Mouse (Mus musculus) ovary, postnatal 14 days (tissue): ENCODE data around the gene Itgb1bp2.
A peak's percentile ranks its signal among the peaks of the same experiment; 100 is the strongest.

Experiments
- DNase-seq: peaks from one replicate; pipeline ENCODE4 v3.0.0; 2022; ENCODE audit warnings: low spot score

The Itgb1bp2 gene

DNA sequence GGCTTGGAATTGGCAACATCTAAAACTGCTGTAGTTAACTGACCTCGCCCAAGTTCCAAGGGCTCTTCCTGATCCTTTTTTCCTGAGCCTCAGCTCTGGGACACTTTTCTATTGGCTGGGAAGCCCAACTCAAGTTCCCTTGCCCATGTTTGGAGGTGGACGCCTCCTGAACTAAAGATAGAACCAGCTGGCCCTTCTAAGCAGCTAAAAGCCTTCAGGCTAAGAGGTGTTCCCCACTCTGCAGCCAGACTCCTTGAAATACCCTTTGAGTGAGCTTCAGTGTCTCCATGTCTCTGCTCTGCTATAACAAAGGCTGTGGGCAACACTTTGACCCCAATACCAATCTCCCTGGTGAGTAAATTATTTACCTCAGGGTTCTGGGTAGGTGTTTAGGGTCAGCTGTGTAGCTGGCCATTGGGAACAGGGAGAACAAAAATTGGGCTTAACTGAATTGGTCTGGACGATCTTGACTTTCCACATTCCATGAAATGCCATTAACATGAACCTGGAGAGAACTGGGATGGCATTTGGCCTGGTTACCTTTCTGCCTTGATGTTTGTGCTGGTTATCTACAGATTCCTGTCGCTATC, at the start of gene Itgb1bp2:
Gene Itgb1bp2, plus strand, starts transcription at position 203 of the 590 bp plus-strand sequence.
- DNase-seq: no peak

DNA sequence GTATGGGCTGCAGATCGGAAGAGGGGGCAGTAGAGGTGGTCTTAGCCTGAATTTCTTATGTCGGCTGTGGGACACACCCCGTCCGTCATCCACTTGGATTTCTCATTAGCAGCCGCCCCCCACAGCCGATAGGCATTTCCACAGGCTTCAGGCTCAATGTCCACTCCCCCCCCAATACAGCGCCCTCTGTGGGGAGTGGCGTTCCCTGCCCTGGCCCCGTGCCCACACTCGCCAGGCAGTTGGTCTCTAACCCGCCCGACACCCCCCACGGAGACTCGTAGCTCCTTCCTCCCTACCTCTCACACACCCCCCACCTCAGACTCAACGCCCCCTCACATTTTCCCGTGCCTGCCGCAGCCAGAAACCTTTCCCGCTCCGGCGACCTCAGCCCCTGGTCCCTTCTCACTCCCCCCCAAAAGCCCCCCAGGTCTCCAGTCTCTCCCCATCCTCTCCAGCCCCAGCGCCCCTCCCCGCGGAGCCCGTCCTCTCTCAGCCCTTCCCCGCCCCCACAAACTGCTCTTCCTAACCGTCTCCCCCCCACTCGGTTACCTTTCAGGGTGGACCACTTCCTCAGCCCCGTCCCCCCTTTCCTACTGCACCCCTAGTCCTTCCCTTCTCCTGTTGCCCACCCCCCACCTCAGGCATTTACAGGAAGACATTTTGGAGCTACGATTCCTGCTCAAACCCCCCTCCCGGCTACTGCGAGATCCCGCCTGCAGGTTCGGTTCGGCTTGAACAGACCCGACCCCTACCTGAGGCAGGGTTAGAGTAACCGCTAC, 29.8 kb upstream of the Itgb1bp2 start:
- peak; percentile 46 for DNase-seq

DNA sequence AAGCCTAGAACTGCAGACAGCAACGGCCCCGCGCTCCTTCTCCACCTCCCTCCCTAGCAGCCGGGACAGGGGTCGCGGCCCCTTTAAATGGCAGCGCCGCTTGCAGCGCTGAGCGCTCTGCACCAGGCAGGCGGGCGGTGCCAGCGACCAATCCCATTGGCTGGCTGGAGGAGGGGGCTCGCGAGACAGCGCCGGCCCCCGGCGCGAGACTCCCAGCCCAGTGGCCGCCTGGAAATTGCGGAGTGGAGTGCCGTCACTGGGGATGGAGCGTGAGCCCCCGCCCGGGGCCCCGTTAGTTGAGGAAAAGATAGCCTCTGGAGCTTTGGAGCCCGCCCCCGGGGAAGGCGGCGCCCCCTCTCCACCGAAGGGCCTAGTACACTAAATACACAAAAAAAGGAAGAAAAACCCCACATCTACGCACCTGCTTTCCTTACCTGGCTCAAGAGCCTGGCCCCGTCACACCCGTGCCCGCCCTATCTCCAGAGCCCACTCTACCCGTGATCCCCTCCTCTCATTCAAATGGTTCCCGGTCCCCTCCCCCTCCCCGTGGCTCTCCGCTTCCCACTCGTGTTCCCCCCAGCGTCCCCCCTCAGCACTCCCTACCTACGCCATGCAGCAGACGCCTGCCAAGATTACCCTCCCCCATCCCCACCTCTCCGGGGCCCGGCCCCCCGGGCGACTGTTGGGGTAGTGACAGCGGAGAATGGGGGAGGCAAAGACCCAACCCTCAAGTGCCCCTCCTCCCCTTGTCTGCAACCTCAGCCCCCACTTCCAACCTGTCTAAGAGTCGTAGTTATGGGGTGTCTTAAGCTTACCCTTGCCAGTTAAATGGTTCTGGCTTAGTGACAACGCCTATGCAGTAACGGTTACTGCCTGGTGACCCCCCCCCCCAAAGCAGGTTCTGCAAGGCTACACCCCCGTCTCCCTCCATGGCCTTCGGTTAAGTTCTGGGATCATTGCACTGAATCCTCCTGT, 28.9 kb upstream of the Itgb1bp2 start:
- DNase-seq: peak; percentile 75

DNA sequence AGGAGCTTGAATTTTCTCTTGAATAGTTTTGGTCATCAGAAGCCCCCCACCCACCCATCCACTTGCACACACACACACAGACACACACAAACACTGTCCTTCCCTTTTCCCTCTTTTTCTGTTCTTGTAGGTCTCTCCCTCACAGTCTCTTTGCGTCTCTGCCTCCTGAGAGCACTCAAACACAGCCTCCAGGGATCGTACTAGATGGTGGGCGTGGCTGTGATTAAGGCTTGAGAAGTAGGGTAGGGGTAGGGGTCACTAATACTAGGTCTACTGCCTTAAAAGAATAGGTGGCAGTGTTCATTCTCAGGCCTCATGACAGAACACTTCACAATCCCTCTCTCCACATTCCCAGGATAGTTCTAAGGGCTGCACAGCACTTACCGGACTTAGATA, 28.2 kb upstream of the Itgb1bp2 start, which contains the start of gene Zmym3:
Gene Zmym3, minus strand, starts transcription at position 150 of the 396 bp plus-strand sequence.
- DNase-seq: no peak

DNA sequence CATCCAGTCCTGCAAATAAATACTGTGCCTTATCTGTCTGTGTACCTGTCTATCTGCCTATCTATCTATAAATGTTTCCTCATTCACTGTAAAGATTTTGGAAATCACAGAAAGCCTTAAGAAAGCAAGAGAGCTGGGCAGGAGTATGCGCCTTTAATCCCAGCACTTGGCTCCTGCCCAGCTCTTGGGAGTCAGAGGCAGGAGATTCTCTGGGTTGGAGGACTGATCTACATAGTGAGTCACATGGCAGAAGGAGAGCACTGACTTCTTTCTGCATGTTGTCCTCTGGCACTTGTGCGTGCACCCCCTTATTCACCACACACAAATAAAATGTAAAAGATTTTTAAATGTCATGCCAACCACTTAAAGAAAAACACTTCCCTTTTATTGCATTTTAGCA, 25.4 kb upstream of the Itgb1bp2 start:
- DNase-seq: no peak

DNA sequence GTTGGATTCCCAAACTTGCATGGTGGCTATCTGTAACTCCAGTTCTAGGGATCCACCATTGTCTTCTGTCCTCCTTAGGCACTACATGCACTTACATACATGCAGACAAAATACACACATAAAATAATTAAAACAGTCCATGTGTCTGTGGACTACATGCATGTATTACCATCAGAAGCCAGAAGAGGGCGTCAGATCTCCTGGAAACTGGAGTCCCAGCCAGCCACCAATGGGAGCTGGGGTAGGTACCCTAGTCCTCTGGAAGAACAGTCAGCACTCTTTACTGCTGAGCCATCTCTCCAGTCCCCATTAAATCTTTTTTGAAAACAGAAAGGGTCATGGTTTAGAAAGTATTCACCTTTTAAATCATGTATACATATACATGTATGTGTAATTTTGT, 21.1 kb upstream of the Itgb1bp2 start:
- no peak for DNase-seq

DNA sequence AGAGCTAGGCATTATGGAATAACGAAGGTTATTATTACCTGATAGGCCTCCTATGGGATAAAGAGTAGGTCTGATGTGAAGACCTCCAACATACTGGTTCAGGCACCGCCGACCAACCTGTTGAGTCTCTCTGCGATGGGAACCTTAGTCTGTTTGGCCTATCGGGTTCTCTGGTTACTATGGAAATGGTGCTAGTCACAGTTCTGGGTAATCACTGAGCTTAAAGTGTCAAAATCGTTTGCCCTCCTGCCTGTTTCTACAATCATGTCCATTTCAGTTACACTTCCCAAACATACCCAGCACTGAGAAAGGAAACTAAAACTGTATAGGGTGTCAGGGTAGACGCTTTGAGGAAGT, 20.1 kb upstream of the Itgb1bp2 start:
- DNase-seq: no peak

DNA sequence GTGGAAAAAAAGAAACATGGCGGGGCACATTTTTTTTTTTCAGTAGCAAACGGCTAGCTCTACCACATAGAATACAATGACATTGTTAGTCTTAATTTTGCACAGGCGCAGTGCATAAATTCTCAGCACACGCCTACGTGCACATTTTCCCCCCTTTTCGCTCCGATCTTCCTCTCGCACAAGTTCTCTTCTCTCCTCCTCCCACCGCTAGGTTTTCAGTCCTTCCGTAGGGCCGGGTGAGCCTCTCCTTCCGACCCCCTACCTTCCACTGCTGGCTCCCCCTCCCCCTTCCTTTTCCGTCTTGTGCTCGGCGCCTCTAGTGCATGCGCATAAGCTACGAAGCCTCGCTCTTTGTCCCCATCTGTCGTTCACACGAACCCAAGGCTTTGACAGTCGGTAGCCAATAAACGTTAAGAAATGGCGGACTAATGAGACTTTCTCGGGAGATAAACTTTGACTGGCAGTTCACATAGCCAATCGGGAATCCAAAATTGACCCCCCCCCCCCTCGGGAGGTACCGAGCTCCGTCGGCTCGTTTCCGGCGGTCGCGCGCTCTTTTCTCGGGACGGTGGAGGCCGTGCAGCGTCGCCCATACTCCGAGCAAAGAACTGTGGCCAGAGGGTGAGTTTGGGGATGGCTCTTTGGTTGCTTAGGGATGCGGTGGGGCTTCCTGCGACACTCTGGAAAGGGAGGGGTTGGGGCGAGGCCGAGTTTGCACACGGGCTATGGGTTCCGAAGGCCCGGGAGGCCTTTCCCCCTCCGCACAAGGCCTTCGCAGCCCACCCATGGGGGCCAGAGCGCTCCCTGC, 19.5 kb upstream of the Itgb1bp2 start, which contains the start of gene Nono:
Gene Nono, plus strand, starts transcription at position 177 of the 808 bp plus-strand sequence.
- peak; percentile 54 for DNase-seq

DNA sequence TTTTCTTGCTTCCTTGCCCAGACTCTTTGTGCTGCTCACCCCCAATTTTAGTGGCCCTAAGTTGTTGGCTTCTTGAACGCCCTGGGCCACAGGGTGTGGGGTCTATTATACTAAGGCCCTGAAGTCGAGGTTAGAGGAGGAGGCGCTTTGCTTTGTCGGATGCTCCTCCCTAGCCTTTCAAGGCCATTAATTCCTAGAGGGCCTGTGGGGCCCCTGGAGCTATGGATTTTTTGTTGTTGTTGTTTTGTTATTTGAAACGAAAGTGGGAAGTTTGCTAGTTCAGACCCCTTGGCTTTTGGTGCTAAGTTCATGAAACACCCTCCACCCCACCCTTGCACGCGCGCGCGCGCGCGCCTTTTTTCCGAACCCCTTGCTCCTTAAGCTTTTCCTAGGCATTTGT, 18.9 kb upstream of the Itgb1bp2 start:
- DNase-seq: no peak

DNA sequence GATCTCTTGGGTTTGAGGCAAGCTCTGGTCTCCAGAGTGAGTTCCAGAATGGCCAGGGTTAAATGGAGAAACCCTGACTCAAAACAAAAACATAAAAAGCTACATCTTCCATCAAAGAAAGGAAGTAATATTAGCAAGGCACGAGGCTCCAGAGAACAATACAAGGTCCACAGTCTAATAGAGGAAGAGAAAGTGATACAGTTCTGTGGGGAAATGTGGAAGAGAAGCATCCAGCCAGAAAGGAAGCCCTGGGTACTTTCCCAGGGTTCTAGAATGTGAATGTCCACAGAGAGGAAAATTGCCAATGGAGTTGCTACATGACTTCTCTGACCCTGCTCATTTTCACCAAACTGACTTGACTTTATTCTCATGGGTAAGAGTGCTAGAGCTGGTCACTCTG, 2.3 kb downstream of the Itgb1bp2 start:
- DNase-seq: no peak

DNA sequence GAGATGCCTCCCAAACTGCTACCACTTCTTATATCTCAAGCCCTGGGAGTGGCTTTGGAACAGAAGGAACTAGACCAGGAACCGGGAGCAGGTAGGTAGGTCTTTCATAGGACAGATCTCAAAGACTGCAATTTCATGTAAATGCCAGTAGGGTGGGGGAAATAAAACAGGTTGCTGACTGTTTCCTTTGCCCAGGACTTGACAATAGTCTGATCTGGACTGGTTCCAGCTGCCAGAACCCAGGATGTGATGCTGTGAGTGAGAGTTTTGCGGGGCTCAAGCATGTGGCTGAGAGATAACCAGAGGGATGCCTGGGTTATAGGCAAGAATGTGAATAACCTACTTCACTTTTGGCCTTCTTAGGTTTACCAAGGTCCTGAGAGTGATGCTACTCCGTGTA, 2.7 kb downstream of the Itgb1bp2 start:
- DNase-seq: no peak

DNA sequence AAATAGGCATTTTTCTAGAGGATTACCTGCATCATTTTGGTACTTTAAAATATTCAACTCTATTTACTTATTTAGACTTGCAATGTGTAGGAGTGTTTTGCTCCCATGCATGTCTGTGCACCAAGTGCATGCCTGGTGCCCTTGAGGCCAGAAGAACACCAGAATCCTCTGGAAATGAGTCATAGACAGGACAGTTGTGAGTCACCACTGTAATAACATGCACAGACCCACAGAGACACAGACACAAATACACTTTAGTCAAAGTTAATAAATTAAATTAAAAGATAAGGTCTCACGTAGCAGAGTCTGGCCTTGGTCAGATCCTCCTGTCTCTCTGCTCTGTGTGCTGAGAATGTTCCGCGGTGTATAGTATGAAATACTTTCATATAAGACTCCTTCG, 23.3 kb downstream of the Itgb1bp2 start:
- no peak for DNase-seq

DNA sequence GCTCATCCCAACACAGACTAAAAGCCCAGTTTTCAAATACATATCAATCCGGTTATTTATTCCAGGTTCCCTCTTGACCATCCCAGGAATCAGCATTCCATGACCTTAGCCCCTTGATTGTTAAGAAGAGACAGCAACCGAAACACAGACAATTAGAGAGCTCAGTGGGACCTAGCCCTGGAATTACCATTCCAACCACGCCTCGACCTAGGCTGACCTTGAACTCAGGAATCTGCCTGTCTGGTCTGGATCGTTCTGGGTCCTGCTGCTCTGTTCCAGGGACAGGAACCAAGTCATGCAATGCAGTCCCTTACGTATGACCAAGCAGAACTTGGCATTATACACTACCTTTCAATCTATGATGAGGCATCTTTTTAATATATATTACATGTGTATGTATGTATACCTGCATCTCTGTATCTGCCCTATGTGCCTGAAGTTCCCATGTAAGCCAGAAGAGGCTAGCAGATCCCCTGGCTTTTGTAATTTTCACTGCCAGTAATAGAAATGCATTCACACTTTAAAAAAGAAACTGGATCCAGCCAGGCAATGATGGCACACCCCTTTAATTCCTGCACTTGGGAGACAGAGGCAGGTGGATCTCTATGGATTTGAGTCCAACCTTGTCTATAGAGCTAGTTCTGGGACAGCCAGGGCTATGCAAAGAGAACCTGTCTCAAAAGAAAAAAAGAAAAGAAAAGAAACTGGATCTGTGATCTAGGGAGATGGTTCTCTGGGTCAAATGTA, 32.9 kb downstream of the Itgb1bp2 start:
- DNase-seq: no peak

DNA sequence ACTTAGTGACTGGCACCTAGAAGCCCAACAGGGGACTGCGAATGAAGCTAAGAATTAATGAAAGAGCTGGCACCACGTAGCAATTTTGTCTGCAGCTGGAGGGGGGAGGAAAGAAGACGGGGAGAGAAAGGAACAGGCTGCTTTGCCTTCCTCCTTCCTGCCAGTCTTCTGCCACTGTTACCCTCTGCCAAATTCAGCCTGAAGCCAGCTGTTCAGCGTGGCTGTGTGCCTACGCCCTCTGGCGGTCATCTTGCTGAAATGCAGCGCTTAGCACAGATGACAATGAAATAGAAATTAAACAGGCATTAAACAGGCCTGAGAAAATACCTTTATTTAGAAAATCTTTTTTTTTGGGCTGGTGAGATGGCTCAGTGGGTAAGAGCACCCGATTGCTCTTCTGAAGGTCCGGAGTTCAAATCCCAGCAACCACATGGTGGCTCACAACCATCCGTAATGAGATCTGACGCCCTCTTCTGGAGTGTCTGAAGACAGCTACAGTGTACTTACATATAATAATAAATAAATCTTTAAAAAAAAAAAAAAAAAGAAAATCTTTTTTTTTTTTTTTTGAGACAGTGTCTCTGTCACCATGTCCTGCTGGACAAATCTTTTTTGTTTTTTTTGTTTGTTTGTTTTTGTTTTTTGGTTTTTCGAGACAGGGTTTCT, 37.7 kb downstream of the Itgb1bp2 start:
- DNase-seq: peak; percentile 6
